Mouse (Mus musculus) naive thymus-derived CD4-positive, alpha-beta T cell, adult 5 months (primary cell): ENCODE measurements around the gene Alkbh8. TPM values are rescaled to one million over a fixed set of nuclear protein-coding genes. Genes with fewer than 3 reads are reported as not detected.

Source experiments
- polyA plus RNA-seq: library from polyadenylated mRNA; unstranded; fragments of 100-300 nt; shearing (Covaris generic); gene quantifications from one replicate; pipeline ENCODE4 v1.2.1, GENCODE M21; 2017

Alkbh8 gene
- 12.7 TPM for polyA plus RNA-seq

DNA sequence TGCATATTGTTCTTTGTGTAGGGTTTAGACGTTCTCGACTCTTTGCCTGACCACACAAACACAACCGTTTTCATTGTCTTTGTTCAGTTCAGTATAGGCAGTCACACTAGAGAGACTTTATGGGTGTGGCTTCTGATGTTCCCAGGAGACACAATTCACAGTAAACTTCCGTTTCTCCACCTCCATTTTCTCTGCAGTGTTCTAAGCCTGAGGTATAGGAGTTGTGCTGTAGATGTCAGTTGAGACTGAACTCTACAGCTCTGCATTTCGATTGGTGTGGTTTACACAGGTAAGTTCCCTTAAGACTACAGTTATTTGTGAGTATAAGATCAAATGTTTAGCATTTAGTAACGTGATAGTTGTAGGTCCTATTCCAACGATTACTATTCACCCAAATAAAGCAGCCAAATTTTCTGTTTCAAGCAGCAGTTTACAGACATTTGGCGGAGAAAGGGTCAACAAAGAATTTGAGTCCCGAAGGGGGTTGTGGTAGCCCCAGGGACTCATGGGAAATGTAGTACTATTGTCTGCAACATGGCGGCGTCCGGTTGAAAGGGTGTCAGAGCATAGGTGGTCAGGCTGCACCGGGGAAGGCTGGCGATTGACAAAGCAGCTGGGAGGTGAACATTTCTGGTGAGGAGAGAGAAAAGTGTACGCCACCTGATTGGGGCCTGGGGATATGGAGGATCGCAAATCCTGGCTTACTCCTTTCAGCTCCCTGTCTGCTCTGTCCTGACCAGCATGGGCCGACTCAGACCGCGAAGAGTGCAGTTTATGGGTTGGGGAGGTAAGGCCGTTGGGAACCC lies at the start of gene Alkbh8:
Gene Alkbh8 (plus strand): TSS at position 179 of the 806 bp plus-strand sequence.

DNA sequence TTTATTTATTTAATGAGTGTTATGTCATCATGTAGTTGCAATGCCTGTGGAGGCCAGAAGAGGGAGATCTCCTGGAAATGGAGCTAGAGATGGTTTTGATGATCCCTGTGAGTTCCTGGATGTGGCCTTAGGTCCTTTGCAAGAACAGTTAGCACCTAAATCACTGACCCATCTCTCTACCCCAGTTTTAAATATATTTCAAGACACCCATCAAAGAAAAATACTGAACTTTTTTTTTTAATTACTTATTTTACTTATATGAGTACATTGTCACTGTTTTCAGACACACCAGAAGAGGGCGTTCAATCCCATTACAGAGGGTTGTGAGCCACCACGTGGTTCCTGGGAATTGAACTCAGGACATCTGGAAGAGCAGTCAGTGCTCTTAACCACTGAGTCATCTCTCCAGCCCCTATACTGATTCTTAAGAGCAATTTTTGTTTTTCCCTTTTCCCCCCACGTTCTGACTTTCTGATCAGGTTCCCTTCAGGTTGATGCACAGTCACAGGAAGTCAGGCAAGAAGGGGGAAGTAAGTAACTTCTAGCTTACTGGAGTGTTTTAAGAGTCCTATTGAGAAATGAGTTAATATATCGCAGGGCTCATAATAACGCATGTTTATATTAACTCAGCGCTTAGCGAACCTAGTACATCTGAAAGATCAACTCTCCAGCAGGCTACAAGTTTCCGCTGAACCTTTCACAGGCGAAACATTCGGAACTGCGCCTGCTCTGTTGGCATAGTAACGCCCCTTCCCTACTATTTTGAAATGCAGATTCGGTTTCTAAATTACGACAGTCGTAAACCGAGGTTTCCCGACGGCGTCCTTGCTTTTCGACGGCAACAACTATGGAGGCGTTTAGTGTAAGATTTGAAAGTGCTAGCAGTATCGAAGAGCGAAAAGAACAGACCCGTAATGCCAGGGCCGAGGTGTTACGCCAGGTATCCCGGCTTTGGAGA lies 68.6 kb downstream of the Alkbh8 start, which contains the start of gene Cwf19l2:
Gene Cwf19l2 (plus strand): TSS at position 342 of the 958 bp plus-strand sequence.

Other genes starting within 250 kb of the Alkbh8 start
- 15.8 TPM for gene Cwf19l2, start 68.5 kb downstream of the Alkbh8 start, polyA plus RNA-seq
- gene Gucy1a2, start 197.6 kb downstream of the Alkbh8 start, polyA plus RNA-seq: not detected